Mouse (Mus musculus): Measurements from ENCODE around the gene Lgals3bp. TPM values are rescaled to one million over a fixed set of nuclear protein-coding genes. Genes with fewer than 3 reads are reported as not detected.

The Lgals3bp gene
- polyA plus RNA-seq (2014; fragmentation: Illumina TruSeq; extraction: RNeasy Lipid Tissue Mini Kit (QIAGEN cat#74804); ENCODE audit: low read depth, low replicate concordance) = 35.1 TPM

GRCm38 (mm10) chr11:118401760-118402280 lies at the start of gene Lgals3bp:
Lgals3bp (minus strand) TSS chr11:118402092.

GRCm38 (mm10) chr11:118427986-118428385 lies 26.1 kb upstream of the Lgals3bp start, which contains the start of gene C1qtnf1:
C1qtnf1 (plus strand) TSS chr11:118428203.

GRCm38 (mm10) chr11:118418834-118419504 lies 17.1 kb upstream of the Lgals3bp start, which contains the start of gene Cant1:
Cant1 (minus strand) TSS chr11:118419086.

GRCm38 (mm10) chr11:118355640-118356039 lies 46.3 kb downstream of the Lgals3bp start, which contains the start of gene Timp2:
Timp2 (minus strand) TSS chr11:118355740.

Other genes with a start within 250 kb of the Lgals3bp start
- 49.4 TPM for gene Cyth1, start 153.5 kb downstream of the Lgals3bp start, polyA plus RNA-seq (2014; fragmentation: Illumina TruSeq; extraction: RNeasy Lipid Tissue Mini Kit (QIAGEN cat#74804); ENCODE audit: low read depth, low replicate concordance)
- gene Usp36, start 111.8 kb downstream of the Lgals3bp start, polyA plus RNA-seq (2014; fragmentation: Illumina TruSeq; extraction: RNeasy Lipid Tissue Mini Kit (QIAGEN cat#74804); ENCODE audit: low read depth, low replicate concordance) = 14.6 TPM
- not detected for gene Cep295nl, start 59.6 kb downstream of the Lgals3bp start, polyA plus RNA-seq (2014; fragmentation: Illumina TruSeq; extraction: RNeasy Lipid Tissue Mini Kit (QIAGEN cat#74804); ENCODE audit: low read depth, low replicate concordance)
- gene Timp2, start 46.4 kb downstream of the Lgals3bp start, polyA plus RNA-seq (2014; fragmentation: Illumina TruSeq; extraction: RNeasy Lipid Tissue Mini Kit (QIAGEN cat#74804); ENCODE audit: low read depth, low replicate concordance) = 77.9 TPM
- gene Cant1, start 17.0 kb upstream of the Lgals3bp start, polyA plus RNA-seq (2014; fragmentation: Illumina TruSeq; extraction: RNeasy Lipid Tissue Mini Kit (QIAGEN cat#74804); ENCODE audit: low read depth, low replicate concordance) = 20.4 TPM
- 14.2 TPM for gene C1qtnf1, start 26.1 kb upstream of the Lgals3bp start, polyA plus RNA-seq (2014; fragmentation: Illumina TruSeq; extraction: RNeasy Lipid Tissue Mini Kit (QIAGEN cat#74804); ENCODE audit: low read depth, low replicate concordance)
- gene Engase, start 74.7 kb upstream of the Lgals3bp start, polyA plus RNA-seq (2014; fragmentation: Illumina TruSeq; extraction: RNeasy Lipid Tissue Mini Kit (QIAGEN cat#74804); ENCODE audit: low read depth, low replicate concordance) = 4.7 TPM